Mouse (Mus musculus) olfactory bulb, adult 2 months (tissue): ENCODE results near the gene Shisa6.

Source experiments
- CTCF ChIP-seq: fragments of 200-500 bp; IDR thresholded peaks from 2 replicates; pipeline ENCODE4 v1.5.1; 2012; ENCODE audit warnings: low read depth, mild to moderate bottlenecking, low read length, moderate library complexity; ENCODE audit not compliant: insufficient read depth
- POLR2A ChIP-seq: fragments of 200-500 bp; IDR thresholded peaks from 2 replicates; pipeline ENCODE4 v1.6.1; 2012; ENCODE audit warnings: mild to moderate bottlenecking, low read depth, low read length, moderate library complexity; ENCODE audit not compliant: insufficient read depth

DNA sequence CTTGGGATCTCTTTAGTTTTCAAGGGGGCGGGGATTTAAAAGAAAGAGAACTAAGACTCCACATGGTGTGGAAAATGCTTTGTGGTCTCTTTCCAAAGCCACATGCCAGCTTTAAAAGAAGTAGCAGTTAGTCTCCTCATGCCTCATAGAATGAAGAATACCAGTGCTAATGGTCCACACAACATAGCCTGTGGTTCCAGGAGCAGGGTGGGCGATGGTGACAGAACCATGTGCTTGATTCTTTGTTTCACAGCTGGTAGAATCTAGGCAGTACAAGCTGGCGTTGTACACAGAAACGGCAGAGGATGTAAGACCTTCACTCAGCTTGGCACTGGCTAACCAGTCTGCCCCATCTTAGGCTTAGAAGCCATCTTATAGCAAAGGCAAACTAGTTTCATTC, 43.3 kb upstream of the Shisa6 start:
- TF ChIP-seq POLR2A: no peak
- no peak for TF ChIP-seq CTCF
